Mouse (Mus musculus): ENCODE data around the gene Nckap5l.

DNA sequence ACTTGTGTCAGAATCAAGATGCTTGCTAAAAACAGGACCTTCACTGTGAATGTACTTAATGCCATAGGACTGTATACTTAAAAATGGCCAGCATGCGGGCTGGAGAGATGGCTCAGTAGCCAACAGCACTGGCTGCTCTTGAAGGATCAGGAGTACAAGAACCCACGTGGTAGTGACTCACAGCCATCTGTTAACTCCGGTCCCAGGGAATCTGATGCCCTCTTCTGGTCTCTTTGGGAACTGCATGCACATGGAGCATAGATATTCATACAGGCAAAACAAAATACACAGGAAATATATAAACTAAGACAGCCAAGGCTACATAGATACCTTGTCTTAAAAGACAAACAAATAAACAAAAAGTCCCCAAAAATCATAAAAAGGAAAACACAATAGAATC, 11.5 kb upstream of the Nckap5l start:
- TF ChIP-seq GATA1 (IDR thresholded peaks at IDR 0.05; ENCODE audit: borderline replicate concordance, low read length) (no peak), FLI1 (IDR thresholded peaks at IDR 0.05; ENCODE audit: low read length) (no peak)
